Mouse (Mus musculus) heart, postnatal 36 days (tissue): ENCODE measurements at regions not wholly inside any gene's neighbourhood (a gene's known extent, or its start where the extent isn't known, plus 50 kb on each side); places are given as distances from the start of the nearest gene placed in this dataset.
"Not testable (repeated sequence)": the region's sequence is repeated elsewhere in the genome, so short reads cannot be mapped to it uniquely, and the experiment has no call there.

ENCODE experiments used
- DNase-seq, 2 experiments: peaks; one replicate each; pipeline ENCODE4 v3.0.0; 2021 to 2022
- intact Hi-C: fragments of 180-260 bp; cut with DNase I; formaldehyde crosslinking; loops from one replicate; pipeline ENCODE4 v1.15.1; 2025

GRCm38 (mm10) chr12:10445738-10446137 lies 55.2 kb downstream of the Rdh14 start:
- intact Hi-C loops, result no loop called here
- no peak for DNase-seq

- intact Hi-C loops, result no loop called here
Measured at GRCm38 (mm10) chr12:10457960-10458655, 67.5 kb downstream of the Rdh14 start.

DNA sequence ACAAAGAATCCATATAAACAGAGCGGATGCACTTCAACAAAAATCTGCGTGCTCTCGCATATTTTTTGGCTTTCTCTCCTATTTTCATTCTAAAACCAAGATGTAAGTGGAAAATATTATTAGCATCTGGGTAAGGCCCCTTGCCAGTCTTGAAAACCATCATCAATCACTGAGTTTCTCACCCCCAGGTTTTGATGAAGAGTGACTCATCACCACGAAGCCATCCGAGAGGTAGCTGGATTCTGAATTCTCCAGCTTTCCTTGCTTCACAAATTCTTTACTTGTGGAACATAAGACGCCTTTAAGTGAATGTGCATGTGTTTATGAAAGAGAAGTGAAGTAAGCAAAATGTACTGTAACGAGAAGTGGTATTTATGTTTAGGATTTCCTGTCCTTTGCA lies 71.2 kb downstream of the Rdh14 start:
- DNase-seq, result no peak
- intact Hi-C loops, result no loop called here

More at GRCm38 (mm10) chr12:10457960-10458655, 67.5 kb downstream of the Rdh14 start:
- no peak for DNase-seq

- no peak for DNase-seq
- intact Hi-C loops, result no loop called here
Measured at GRCm38 (mm10) chr12:10462956-10463355, 72.4 kb downstream of the Rdh14 start.

DNA sequence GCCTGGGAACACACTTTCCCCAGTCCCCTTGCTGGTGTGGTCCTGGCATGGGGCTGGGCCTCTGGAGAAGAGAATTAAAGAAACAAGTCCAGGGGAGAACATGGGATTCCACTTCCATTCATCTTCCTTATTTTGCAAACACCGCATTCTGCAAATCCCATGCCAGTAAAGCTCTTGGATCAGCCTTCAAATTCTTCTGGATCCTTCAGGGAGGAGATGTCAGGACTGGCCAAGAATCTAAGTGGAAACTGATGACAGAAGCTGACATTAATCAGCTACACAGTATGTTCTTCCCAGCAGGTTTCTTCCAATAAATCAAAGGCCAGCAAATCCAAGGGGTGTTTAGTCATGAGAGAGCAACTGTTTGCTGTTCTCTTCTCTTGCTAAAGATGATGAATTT lies 83.4 kb downstream of the Rdh14 start:
- intact Hi-C loops, result no loop called here
- DNase-seq, result peak; percentile 11 to 20

GRCm38 (mm10) chr12:10480781-10481180 lies 90.2 kb downstream of the Rdh14 start:
- no peak for DNase-seq
- intact Hi-C loops, result no loop called here

DNA sequence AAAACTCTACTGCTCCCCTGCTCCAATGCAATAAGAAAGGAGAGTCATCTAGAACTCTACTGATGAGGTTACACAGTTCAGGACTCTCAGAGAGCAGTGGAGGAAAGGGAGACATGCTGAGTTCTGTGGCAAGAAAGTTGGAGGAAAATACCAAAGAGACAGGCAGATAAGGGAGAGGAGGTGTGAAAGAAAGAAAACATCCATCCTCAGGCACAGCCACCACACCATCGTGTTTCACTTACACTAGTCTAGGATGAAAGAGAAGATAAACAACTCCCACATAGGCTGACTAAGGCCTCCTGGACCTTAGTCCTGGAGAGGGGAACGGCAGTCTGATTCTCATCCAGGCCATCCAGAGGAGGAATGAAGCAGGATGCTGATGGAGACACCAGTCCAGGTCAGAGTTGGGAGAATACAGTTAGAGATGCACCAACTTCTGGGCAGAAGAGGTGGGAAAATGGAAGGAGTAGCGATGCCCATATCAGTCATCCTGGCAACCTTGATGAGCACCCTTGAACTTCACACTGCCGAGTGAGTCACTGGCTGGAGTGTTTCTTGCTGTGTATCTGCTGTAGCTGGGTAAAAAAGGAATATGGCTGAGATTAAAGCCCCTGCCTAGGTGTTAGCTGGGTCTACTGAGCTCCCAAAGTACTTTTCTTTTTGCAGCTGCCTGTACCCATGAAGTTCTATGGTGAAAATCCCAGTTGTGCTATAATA lies 91.9 kb downstream of the Rdh14 start:
- intact Hi-C loops, result no loop called here
- DNase-seq, result no peak

- intact Hi-C loops, result no loop called here
Measured at GRCm38 (mm10) chr12:10506721-10507120, 116.1 kb downstream of the Rdh14 start.

GRCm38 (mm10) chr12:10513526-10513925 lies 123.0 kb downstream of the Rdh14 start:
- peak in 1 of 2 experiments; percentile 18 for DNase-seq
- intact Hi-C loops, result no loop called here

More at GRCm38 (mm10) chr12:10506721-10507120, 116.1 kb downstream of the Rdh14 start:
- DNase-seq, result no peak

- peak; percentile 23 to 46 for DNase-seq
- intact Hi-C loops, result no loop called here
Measured at GRCm38 (mm10) chr12:10514278-10514677, 123.7 kb downstream of the Rdh14 start.

- peak; percentile 18 to 31 for DNase-seq
- intact Hi-C loops, result no loop called here
Measured at GRCm38 (mm10) chr12:10524509-10525286, 134.1 kb downstream of the Rdh14 start.

GRCm38 (mm10) chr12:10525934-10526333 lies 135.4 kb downstream of the Rdh14 start:
- DNase-seq, result no peak
- intact Hi-C loops, result no loop called here

GRCm38 (mm10) chr12:10529077-10529476 lies 138.5 kb downstream of the Rdh14 start:
- intact Hi-C loops, result no loop called here
- DNase-seq, result no peak

DNA sequence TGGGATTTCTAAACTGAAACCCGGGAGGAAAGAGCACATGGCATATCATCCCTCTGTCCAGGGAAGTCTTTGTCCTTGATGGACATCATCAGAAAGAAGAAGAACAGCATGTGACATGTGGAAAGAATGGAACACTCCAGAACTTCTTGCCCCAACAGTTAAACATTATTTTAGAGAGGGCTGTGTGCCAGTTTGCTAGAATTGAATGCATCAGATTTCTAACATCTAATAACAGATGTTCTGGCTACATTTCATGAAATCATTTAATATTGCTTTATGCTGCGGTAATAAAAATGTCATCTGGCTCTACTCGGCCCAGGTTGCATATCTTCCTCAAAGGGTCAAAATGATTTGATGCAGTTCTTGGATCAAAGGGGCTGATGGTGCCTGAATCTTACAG lies 140.4 kb downstream of the Rdh14 start:
- DNase-seq, result no peak
- intact Hi-C loops, result no loop called here

GRCm38 (mm10) chr12:10533971-10534370 lies 143.4 kb downstream of the Rdh14 start:
- no peak for DNase-seq
- intact Hi-C loops, result no loop called here

GRCm38 (mm10) chr12:10536239-10536638 lies 145.7 kb downstream of the Rdh14 start:
- no peak for DNase-seq
- intact Hi-C loops, result loop anchor here (5.0 kb wide), 4 partner anchors 99 to 1484 kb away; partner anchors contain the start of genes Osr1 and Rdh14

GRCm38 (mm10) chr12:10537069-10537468 lies 146.5 kb downstream of the Rdh14 start:
- DNase-seq, result peak; percentile 52 to 65
- intact Hi-C loops, result loop anchor here (5.0 kb wide), 4 partner anchors 100 to 1485 kb away; partner anchors contain the start of genes Osr1 and Rdh14

GRCm38 (mm10) chr12:10549481-10550201 lies 159.1 kb downstream of the Rdh14 start:
- intact Hi-C loops, result no loop called here
- DNase-seq, result no peak

GRCm38 (mm10) chr12:10554701-10555100 lies 164.1 kb downstream of the Rdh14 start:
- DNase-seq, intact Hi-C loops: not testable (repeated sequence)

- intact Hi-C loops, result no loop called here
- no peak for DNase-seq
Measured at GRCm38 (mm10) chr12:10562966-10563365, 172.4 kb downstream of the Rdh14 start.
